Mouse (Mus musculus): ENCODE measurements around the gene Trem3. TPM values are rescaled to one million over a fixed set of nuclear protein-coding genes. Genes with fewer than 3 reads are reported as not detected.

The Trem3 gene
- polyA plus RNA-seq, 1 experiment from 2014 or later: not detected

GRCm38 (mm10) chr17:48293500-48294194 is 46.1 kb downstream of the Trem3 start:
- no peak for ATAC-seq (ENCODE audit: insufficient number of reproducible peaks, insufficient read depth, low FRiP score, low TSS enrichment, low read depth)
- H3K9me3 ChIP-seq: no peaks in the 10 kb centered on the region
- WGBS: 83% methylated on average over 5 of the region's 5 CpGs
- H3K27me3 ChIP-seq: no peaks in the 10 kb centered on the region
- H3K36me3 ChIP-seq: no peaks in the 10 kb centered on the region
- no peak overlapping the region for H3K4me2 ChIP-seq
- H3K27ac ChIP-seq: no peak overlapping the region
- no peak overlapping the region for H3K4me3 ChIP-seq (replicated peaks)
- H3K9ac ChIP-seq (replicated peaks): no peak overlapping the region
- no peaks in the 10 kb centered on the region for H3K4me1 ChIP-seq (replicated peaks)

GRCm38 (mm10) chr17:48299203-48299602 is 51.6 kb downstream of the Trem3 start, which contains the start of gene Treml2:
TSS of gene Treml2 (plus strand) at chr17:48299498.
- Histone ChIP-seq H3K36me3 (no peaks in the 10 kb centered on the region), H3K27ac (no peak within 1 kb of the TSS), H3K4me1 (replicated peaks) (no peaks in the 10 kb centered on the region; the same call in 1 of the 2 replicates), H3K4me3 (replicated peaks) (no peak within 1 kb of the TSS), H3K4me2 (no peak within 1 kb of the TSS), H3K9me3 (no peaks in the 10 kb centered on the region), H3K9ac (replicated peaks) (no peak within 1 kb of the TSS), H3K27me3 (no peaks in the 10 kb centered on the region; the same call in 1 of the 2 replicates)
- 25% methylated on average over 3 of the region's 4 CpGs for WGBS
- no peak for ATAC-seq (ENCODE audit: insufficient number of reproducible peaks, insufficient read depth, low FRiP score, low TSS enrichment, low read depth)

- H3K36me3 ChIP-seq: no peaks in the 10 kb centered on the region
- no peak overlapping the region for H3K4me2 ChIP-seq
- no peak overlapping the region for H3K27ac ChIP-seq
- H3K4me3 ChIP-seq (replicated peaks): no peak overlapping the region
- H3K9me3 ChIP-seq: no peaks in the 10 kb centered on the region
- no peaks in the 10 kb centered on the region; the same call in 1 of the 2 replicates for H3K4me1 ChIP-seq (replicated peaks)
- WGBS: 46% methylated on average over 6 of the region's 7 CpGs
- H3K9ac ChIP-seq (replicated peaks): no peak overlapping the region
- no peaks in the 10 kb centered on the region; the same call in 1 of the 2 replicates for H3K27me3 ChIP-seq
- no peak for ATAC-seq (ENCODE audit: insufficient number of reproducible peaks, insufficient read depth, low FRiP score, low TSS enrichment, low read depth)
Measured at GRCm38 (mm10) chr17:48299756-48300155, 52.2 kb downstream of the Trem3 start.

GRCm38 (mm10) chr17:48300199-48300598 is 52.6 kb downstream of the Trem3 start:
- no peak overlapping the region for H3K27ac ChIP-seq

GRCm38 (mm10) chr17:48300861-48301260 is 53.3 kb downstream of the Trem3 start:
- H3K27ac ChIP-seq: no peak overlapping the region
- no peak for ATAC-seq (ENCODE audit: insufficient number of reproducible peaks, insufficient read depth, low FRiP score, low TSS enrichment, low read depth)
- H3K9ac ChIP-seq (replicated peaks): no peak overlapping the region
- H3K4me1 ChIP-seq (replicated peaks): no peaks in the 10 kb centered on the region; the same call in 1 of the 2 replicates
- no peak overlapping the region for H3K4me3 ChIP-seq (replicated peaks)
- no peaks in the 10 kb centered on the region for H3K36me3 ChIP-seq
- no peak overlapping the region for H3K4me2 ChIP-seq
- WGBS: 76% methylated on average over 9 of the region's 9 CpGs
- no peaks in the 10 kb centered on the region; the same call in 1 of the 2 replicates for H3K27me3 ChIP-seq
- no peaks in the 10 kb centered on the region for H3K9me3 ChIP-seq

More at GRCm38 (mm10) chr17:48300199-48300598, 52.6 kb downstream of the Trem3 start:
- no peak for ATAC-seq (ENCODE audit: insufficient number of reproducible peaks, insufficient read depth, low FRiP score, low TSS enrichment, low read depth)
- Histone ChIP-seq H3K4me3 (replicated peaks) (no peak overlapping the region), H3K4me2 (no peak overlapping the region), H3K27me3 (no peaks in the 10 kb centered on the region; the same call in 1 of the 2 replicates), H3K36me3 (no peaks in the 10 kb centered on the region), H3K9me3 (no peaks in the 10 kb centered on the region), H3K4me1 (replicated peaks) (no peaks in the 10 kb centered on the region; the same call in 1 of the 2 replicates), H3K9ac (replicated peaks) (no peak overlapping the region)
- 62% methylated on average over 7 of the region's 7 CpGs for WGBS

- no peak overlapping the region for H3K4me3 ChIP-seq (replicated peaks)
- no peaks in the 10 kb centered on the region for H3K9me3 ChIP-seq
- WGBS: 85% methylated on average over 5 of the region's 5 CpGs
- no peak overlapping the region for H3K9ac ChIP-seq (replicated peaks)
- no peaks in the 10 kb centered on the region for H3K36me3 ChIP-seq
- ATAC-seq (ENCODE audit: insufficient number of reproducible peaks, insufficient read depth, low FRiP score, low TSS enrichment, low read depth): no peak
- no peak overlapping the region for H3K27ac ChIP-seq
- H3K4me2 ChIP-seq: no peak overlapping the region
- H3K4me1 ChIP-seq (replicated peaks): no peaks in the 10 kb centered on the region; the same call in 1 of the 2 replicates
- H3K27me3 ChIP-seq: no peaks in the 10 kb centered on the region; the same call in 1 of the 2 replicates
Measured at GRCm38 (mm10) chr17:48301792-48302191, 54.2 kb downstream of the Trem3 start.

Other genes starting within 250 kb of the Trem3 start
- gene 1700122O11Rik, start 209.5 kb upstream of the Trem3 start, polyA plus RNA-seq (2016; fragmentation: Nextera tagmentation; extraction: Ambion mirVana): not detected in 2 replicates
- not detected in 2 replicates for gene 1700067P10Rik, start 158.5 kb upstream of the Trem3 start, polyA plus RNA-seq (2016; fragmentation: Nextera tagmentation; extraction: Ambion mirVana)
- gene 9830107B12Rik, start 101.5 kb upstream of the Trem3 start, polyA plus RNA-seq (2016; fragmentation: Nextera tagmentation; extraction: Ambion mirVana): not detected in 2 replicates
- gene A530064D06Rik, start 80.5 kb upstream of the Trem3 start, polyA plus RNA-seq (2016; fragmentation: Nextera tagmentation; extraction: Ambion mirVana): not detected in 2 replicates
- gene Trem1, start 15.0 kb upstream of the Trem3 start, polyA plus RNA-seq (2016; fragmentation: Nextera tagmentation; extraction: Ambion mirVana): 0.13 TPM in 1 of 2 replicates, not detected in the other
- gene Treml4, start 16.5 kb downstream of the Trem3 start, polyA plus RNA-seq (2016; fragmentation: Nextera tagmentation; extraction: Ambion mirVana): not detected in 2 replicates
- gene Treml2, start 51.7 kb downstream of the Trem3 start, polyA plus RNA-seq (2016; fragmentation: Nextera tagmentation; extraction: Ambion mirVana): 0.10 and 0.58 TPM in 2 replicates
- gene B430306N03Rik, start 68.4 kb downstream of the Trem3 start, polyA plus RNA-seq (2016; fragmentation: Nextera tagmentation; extraction: Ambion mirVana): 0.10 TPM in 1 of 2 replicates, not detected in the other
- gene Trem2, start 98.6 kb downstream of the Trem3 start, polyA plus RNA-seq (2016; fragmentation: Nextera tagmentation; extraction: Ambion mirVana): 1.9 and 2.0 TPM in 2 replicates
- 2.0 and 2.3 TPM in 2 replicates for gene Treml1, start 112.1 kb downstream of the Trem3 start, polyA plus RNA-seq (2016; fragmentation: Nextera tagmentation; extraction: Ambion mirVana)
- 19.7 and 21.3 TPM in 2 replicates for gene Nfya, start 162.1 kb downstream of the Trem3 start, polyA plus RNA-seq (2016; fragmentation: Nextera tagmentation; extraction: Ambion mirVana)
- gene Oard1, start 162.2 kb downstream of the Trem3 start, polyA plus RNA-seq (2016; fragmentation: Nextera tagmentation; extraction: Ambion mirVana): 59.5 and 61.4 TPM in 2 replicates
- gene Apobec2, start 185.2 kb downstream of the Trem3 start, polyA plus RNA-seq (2016; fragmentation: Nextera tagmentation; extraction: Ambion mirVana): 8.1 and 8.2 TPM in 2 replicates
- 2.1 and 3.0 TPM in 2 replicates for gene Tspo2, start 203.7 kb downstream of the Trem3 start, polyA plus RNA-seq (2016; fragmentation: Nextera tagmentation; extraction: Ambion mirVana)
- gene Unc5cl, start 207.1 kb downstream of the Trem3 start, polyA plus RNA-seq (2016; fragmentation: Nextera tagmentation; extraction: Ambion mirVana): 0.12 and 0.28 TPM in 2 replicates